Mouse (Mus musculus) right cerebral cortex, adult 18-20 months (tissue): ENCODE data around the gene Mtmr11.
"Not testable (repeated sequence)": the region's sequence is repeated elsewhere in the genome, so short reads cannot be mapped to it uniquely, and the experiment has no call there.

ENCODE experiments used
- DNase-seq: peaks from one replicate; pipeline ENCODE4 v3.0.0; 2022; ENCODE audit warnings: mixed read lengths

The Mtmr11 gene

DNA sequence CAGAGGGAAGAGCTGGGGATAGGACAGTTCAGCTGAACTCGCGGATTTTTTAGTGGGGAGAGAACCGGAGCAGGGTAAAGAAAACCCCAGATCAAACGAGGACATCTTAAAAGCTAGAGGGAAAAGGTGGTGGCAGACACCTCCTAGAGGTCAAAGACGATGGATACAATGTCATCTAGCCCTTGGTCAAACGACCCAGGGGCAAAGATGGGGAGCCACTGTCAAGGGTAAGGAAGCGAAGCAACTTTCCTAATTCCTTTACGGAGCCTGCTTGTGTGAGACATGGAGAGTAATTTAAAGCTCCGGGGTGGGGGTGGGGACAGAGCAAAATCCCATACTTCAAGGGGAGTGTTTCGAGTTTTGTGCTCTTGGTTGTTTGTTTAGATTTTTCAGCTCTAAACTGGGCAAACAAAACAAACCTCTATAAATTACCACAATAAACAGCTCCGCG is 57.4 kb downstream of the Mtmr11 start:
- DNase-seq = no peak

- DNase-seq = peak; percentile 82
Measured at GRCm38 (mm10) chr3:96219661-96220130, 57.9 kb downstream of the Mtmr11 start, which contains the start of the genes Bola1 and Hist2h2ab. Bola1 (minus strand) TSS chr3:96219709. Hist2h2ab (plus strand) TSS chr3:96219865.

DNA sequence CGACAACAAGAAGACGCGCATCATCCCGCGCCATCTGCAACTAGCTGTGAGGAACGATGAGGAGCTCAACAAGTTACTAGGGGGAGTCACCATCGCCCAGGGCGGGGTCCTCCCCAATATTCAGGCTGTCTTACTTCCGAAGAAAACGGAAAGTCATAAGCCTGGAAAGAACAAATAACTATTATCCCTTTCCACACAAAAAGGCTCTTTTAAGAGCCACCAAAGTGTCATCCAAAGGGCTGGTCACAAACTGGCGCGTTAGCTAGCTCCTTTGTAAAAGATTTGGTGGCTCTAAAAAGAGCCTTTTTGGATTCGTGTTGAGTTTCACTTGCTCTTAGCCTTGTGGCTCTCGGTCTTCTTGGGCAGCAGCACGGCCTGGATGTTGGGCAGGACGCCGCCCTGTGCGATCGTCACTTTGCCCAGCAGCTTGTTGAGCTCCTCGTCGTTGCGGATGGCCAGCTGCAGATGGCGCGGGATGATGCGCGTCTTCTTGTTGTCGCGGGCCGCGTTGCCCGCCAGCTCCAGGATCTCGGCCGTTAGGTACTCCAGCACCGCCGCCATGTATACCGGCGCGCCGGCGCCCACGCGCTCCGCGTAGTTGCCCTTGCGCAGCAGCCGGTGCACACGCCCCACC is 58.4 kb downstream of the Mtmr11 start:
- not testable (repeated sequence) for DNase-seq

GRCm38 (mm10) chr3:96220765-96221639 is 59.2 kb downstream of the Mtmr11 start, which contains the start of the genes Hist2h2ac and Hist2h2be:
Hist2h2ac (minus strand) TSS chr3:96220880.
Hist2h2be (plus strand) TSS chr3:96221119.
- DNase-seq = peak; percentile 90
